Mouse (Mus musculus) liver, postnatal 0 days (tissue): ENCODE data around the gene Meox1. TPM values are rescaled to one million over a fixed set of nuclear protein-coding genes. Genes with fewer than 3 reads are reported as not detected.

Experiments
- ATAC-seq: fragments of 200-750 bp; cut with Nextera tagmentation; 2 replicates; pipeline ENCODE4 v1.8.0; 2017; ENCODE audit warnings: mild to moderate bottlenecking, moderate library complexity
- DNase-seq: peaks from one replicate; pipeline ENCODE4 v3.0.0-alpha.2; 2016
- H3K27ac ChIP-seq: fragments of 300-500 bp; sonication (generic); 2 replicates; pipeline ENCODE4 v1.5.1; 2014; ENCODE audit warnings: antibody characterized with exemption, moderate library complexity, mild to moderate bottlenecking, low read depth
- H3K27me3 ChIP-seq: fragments of 300-500 bp; sonication (generic); 2 replicates; pipeline ENCODE4 v1.6.1; 2014; ENCODE audit warnings: low read length, control low read depth, mixed read lengths; ENCODE audit not compliant: insufficient read depth
- H3K36me3 ChIP-seq: fragments of 300-500 bp; sonication (generic); replicated peaks from 2 replicates; pipeline ENCODE4 v1.6.1; 2014; ENCODE audit warnings: mild to moderate bottlenecking, control low read depth, low read length, moderate library complexity, mixed read lengths; ENCODE audit not compliant: insufficient read depth
- H3K4me1 ChIP-seq: fragments of 300-500 bp; sonication (generic); 2 replicates; pipeline ENCODE4 v1.6.1; 2014; ENCODE audit warnings: antibody characterized with exemption, mild to moderate bottlenecking, control low read depth; ENCODE audit not compliant: insufficient read depth
- H3K4me2 ChIP-seq: fragments of 300-500 bp; sonication (generic); 2 replicates; pipeline ENCODE4 v1.6.1; 2014; ENCODE audit warnings: low read depth, mild to moderate bottlenecking, low read length, moderate library complexity, mixed read lengths
- H3K4me3 ChIP-seq: fragments of 300-500 bp; sonication (generic); 2 replicates; pipeline ENCODE4 v1.5.1; 2014; ENCODE audit warnings: low read depth, low read length
- H3K9ac ChIP-seq: fragments of 300-500 bp; sonication (generic); replicated peaks from 2 replicates; pipeline ENCODE4 v1.6.1; 2014; ENCODE audit warnings: mild to moderate bottlenecking, moderate library complexity
- H3K9me3 ChIP-seq: fragments of 300-500 bp; sonication (generic); 2 replicates; pipeline ENCODE4 v1.6.1; 2016; ENCODE audit warnings: mild to moderate bottlenecking, control low read depth, low read length, mixed read lengths
- CTCF ChIP-seq: sonication (generic); IDR thresholded peaks from 2 replicates; pipeline ENCODE4 v1.5.1; 2016; ENCODE audit warnings: antibody characterized with exemption, low read depth
- EP300 ChIP-seq: IDR thresholded peaks from 2 replicates; pipeline ENCODE4 v1.6.1; 2016; ENCODE audit warnings: antibody characterized with exemption, low read depth, mild to moderate bottlenecking
- WGBS: fragments of 180-500 bp; shearing (Covaris S2); extraction: QIAGEN DNeasy Blood & Tissue Kit; methylation state at CpG from one replicate; pipeline ENCODE4 v1.1.7; 2014; ENCODE audit not compliant: insufficient replicate concordance; 5-methylcytosine and 5-hydroxymethylcytosine counted together
- polyA plus RNA-seq: library from polyadenylated mRNA; unstranded; fragments of >200 nt; fragmentation: Nextera tagmentation; extraction: Ambion mirVana; gene quantifications from 2 replicates; pipeline ENCODE4 v1.2.1, GENCODE M21; 2015

Meox1 gene
- 0.05 and 0.11 TPM in 2 replicates for polyA plus RNA-seq

DNA sequence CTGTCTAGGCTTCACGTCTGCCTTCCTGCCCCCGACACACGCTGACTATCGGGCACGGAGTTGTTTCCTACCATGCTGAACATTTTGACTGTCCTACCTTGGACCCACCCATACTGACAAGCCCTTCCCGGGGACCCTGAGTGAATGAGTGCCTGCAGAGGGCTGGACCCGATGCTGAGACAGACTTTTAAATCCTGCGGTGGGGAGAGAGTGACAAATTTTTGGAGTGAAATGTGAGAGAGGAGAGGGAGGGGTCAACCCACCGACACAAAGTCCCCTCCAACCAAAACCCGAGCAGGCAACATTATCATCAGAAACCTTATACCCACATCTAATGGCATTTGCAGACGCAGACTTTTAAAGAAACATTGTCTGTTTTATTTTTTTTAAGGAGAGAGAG lies at the start of gene Meox1:
Meox1 (minus strand) TSS at position 171 of the 400 bp plus-strand sequence.
- Histone ChIP-seq H3K27ac (no peak within 1 kb of the TSS), H3K27me3 (peaks cover 40% of the 10 kb centered on the region; the same call in 1 of the 2 replicates), H3K4me3 (no peak within 1 kb of the TSS), H3K4me1 (no peaks in the 10 kb centered on the region), H3K36me3 (no peaks in the 10 kb centered on the region), H3K9ac (no peak within 1 kb of the TSS), H3K9me3 (no peaks in the 10 kb centered on the region), H3K4me2 (no peak within 1 kb of the TSS)
- ATAC-seq (no peak), DNase-seq (no peak)
- WGBS = 25% methylated on average over 11 of the region's 11 CpGs
- TF ChIP-seq EP300 (no peak), CTCF (no peak)

DNA sequence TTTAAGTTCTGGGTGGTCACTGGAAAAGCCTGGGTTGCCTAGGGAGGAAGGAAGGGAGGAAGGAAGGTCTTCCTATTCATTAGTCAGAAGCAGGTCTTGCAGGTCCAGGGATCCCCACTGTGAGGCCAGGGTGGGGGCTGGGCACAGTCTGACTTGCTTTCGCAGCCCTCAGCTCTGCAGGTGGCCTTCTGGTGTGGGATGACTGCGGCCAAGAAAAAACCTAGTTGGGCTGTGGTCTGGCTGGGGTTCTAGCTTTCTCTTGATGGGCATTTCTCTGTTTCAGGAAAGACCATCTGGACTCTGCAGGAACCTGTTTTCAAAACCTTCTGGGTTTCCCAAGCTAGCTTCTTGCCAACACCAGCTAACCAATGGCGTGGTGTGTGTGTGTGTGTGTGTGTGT lies 48.9 kb upstream of the Meox1 start:
- Histone ChIP-seq H3K36me3 (no peaks in the 10 kb centered on the region), H3K4me3 (no peak overlapping the region), H3K27me3 (peaks cover 10% of the 10 kb centered on the region), H3K9me3 (no peaks in the 10 kb centered on the region), H3K4me2 (no peak overlapping the region), H3K9ac (no peak overlapping the region), H3K4me1 (no peaks in the 10 kb centered on the region), H3K27ac (no peak overlapping the region)
- ATAC-seq (no peak), DNase-seq (no peak)
- 42% methylated on average over 3 of the region's 3 CpGs for WGBS
- TF ChIP-seq CTCF (no peak), EP300 (no peak)

- no peaks in the 10 kb centered on the region for H3K36me3 ChIP-seq
- peaks cover 31% of the 10 kb centered on the region for H3K27me3 ChIP-seq
- peaks cover 5% of the 10 kb centered on the region; the same call in 1 of the 2 replicates for H3K4me1 ChIP-seq
- H3K9me3 ChIP-seq = no peaks in the 10 kb centered on the region
- H3K4me3 ChIP-seq = peak overlapping the region; percentile 41
- H3K27ac ChIP-seq = no peak overlapping the region
- DNase-seq (no peak), ATAC-seq (no peak)
- TF ChIP-seq CTCF = no peak
- TF ChIP-seq EP300 = no peak
- H3K9ac ChIP-seq = peak overlapping the region; percentile 42; the same call in 1 of the 2 replicates
- peak overlapping the region; percentile 64 for H3K4me2 ChIP-seq
- WGBS = 2% methylated on average over 32 of the region's 32 CpGs
Measured at GRCm38 (mm10) chr11:101937108-101937507, 42.9 kb upstream of the Meox1 start.

- H3K4me1 ChIP-seq = peaks cover 5% of the 10 kb centered on the region; the same call in 1 of the 2 replicates
- H3K4me3 ChIP-seq = no peak overlapping the region
- ATAC-seq (no peak), DNase-seq (no peak)
- no peak overlapping the region for H3K4me2 ChIP-seq
- H3K36me3 ChIP-seq = no peaks in the 10 kb centered on the region
- H3K27me3 ChIP-seq = peaks cover 31% of the 10 kb centered on the region
- H3K27ac ChIP-seq = no peak overlapping the region
- TF ChIP-seq EP300 (no peak), CTCF (no peak)
- no peaks in the 10 kb centered on the region for H3K9me3 ChIP-seq
- WGBS = 48% methylated on average over 7 of the region's 7 CpGs
- H3K9ac ChIP-seq = no peak overlapping the region
Measured at GRCm38 (mm10) chr11:101936421-101936820, 42.2 kb upstream of the Meox1 start.

- WGBS = 77% methylated on average over 3 of the region's 3 CpGs
- H3K36me3 ChIP-seq = no peaks in the 10 kb centered on the region
- ATAC-seq = no peak
- no peak for DNase-seq
- H3K4me1 ChIP-seq = peaks cover 5% of the 10 kb centered on the region; the same call in 1 of the 2 replicates
- no peak overlapping the region for H3K4me3 ChIP-seq
- no peak overlapping the region for H3K27ac ChIP-seq
- peaks cover 31% of the 10 kb centered on the region for H3K27me3 ChIP-seq
- H3K9ac ChIP-seq = no peak overlapping the region
- H3K4me2 ChIP-seq = no peak overlapping the region
- no peaks in the 10 kb centered on the region for H3K9me3 ChIP-seq
- TF ChIP-seq CTCF (no peak), EP300 (no peak)
Measured at GRCm38 (mm10) chr11:101935743-101936142, 41.6 kb upstream of the Meox1 start.

GRCm38 (mm10) chr11:101931978-101932377 lies 37.8 kb upstream of the Meox1 start:
- peaks cover 11% of the 10 kb centered on the region for H3K27me3 ChIP-seq

More at GRCm38 (mm10) chr11:101931978-101932377, 37.8 kb upstream of the Meox1 start:
- ATAC-seq = peak; percentile 12; the same call in 1 of the 2 replicates
- TF ChIP-seq EP300 = no peak
- H3K27ac ChIP-seq = no peak overlapping the region
- no peaks in the 10 kb centered on the region for H3K9me3 ChIP-seq
- no peaks in the 10 kb centered on the region for H3K36me3 ChIP-seq
- H3K4me3 ChIP-seq = no peak overlapping the region
- WGBS = 56% methylated on average over 4 of the region's 4 CpGs
- H3K4me2 ChIP-seq = no peak overlapping the region
- no peak for DNase-seq
- no peak overlapping the region for H3K9ac ChIP-seq
- peaks cover 5% of the 10 kb centered on the region; the same call in 1 of the 2 replicates for H3K4me1 ChIP-seq
